Mouse (Mus musculus): ENCODE measurements around the gene Gse1. TPM values are rescaled to one million over a fixed set of nuclear protein-coding genes. Genes with fewer than 3 reads are reported as not detected.
A peak's percentile ranks its signal among the peaks of the same experiment; 100 is the strongest.

Gene Gse1
- polyA plus RNA-seq, 1 experiment from 2014 or later: 31.3 TPM

DNA sequence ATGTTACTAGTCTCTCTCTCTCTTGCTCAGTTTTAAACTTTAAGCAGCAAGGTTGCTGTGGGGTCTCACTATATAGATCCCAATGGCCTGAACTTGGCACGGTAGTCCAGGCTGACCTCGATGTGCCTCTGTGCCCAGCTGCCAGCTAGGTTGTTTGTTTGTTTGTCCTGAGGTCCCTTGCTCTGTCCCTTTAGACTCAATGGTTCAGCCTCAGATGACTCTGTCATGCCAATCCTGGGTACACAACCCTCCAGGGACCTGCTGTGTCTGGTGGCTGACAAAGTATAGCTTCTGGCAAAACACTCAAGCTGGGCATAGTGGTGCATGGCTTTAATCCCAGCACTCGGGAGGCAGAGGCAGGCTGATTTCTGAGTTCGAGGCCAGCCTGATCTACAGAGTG lies 20.2 kb downstream of the Gse1 start:
- 94% methylated on average over 4 of the region's 4 CpGs for WGBS
- Histone ChIP-seq H3K27me3 (no peaks in the 10 kb centered on the region), H3K4me1 (peaks cover 15% of the 10 kb centered on the region), H3K36me3 (no peaks in the 10 kb centered on the region), H3K4me3 (no peak overlapping the region), H3K9me3 (no peaks in the 10 kb centered on the region), H3K4me2 (replicated peaks) (no peak overlapping the region), H3K9ac (replicated peaks) (no peak overlapping the region), H3K27ac (replicated peaks) (no peak overlapping the region)
- ATAC-seq (replicated peaks): no peak

- Histone ChIP-seq H3K27me3 (no peaks in the 10 kb centered on the region), H3K9me3 (no peaks in the 10 kb centered on the region), H3K4me2 (replicated peaks) (no peak overlapping the region), H3K36me3 (no peaks in the 10 kb centered on the region), H3K9ac (replicated peaks) (no peak overlapping the region), H3K4me1 (peaks cover 15% of the 10 kb centered on the region), H3K27ac (replicated peaks) (no peak overlapping the region), H3K4me3 (no peak overlapping the region)
- no peak for ATAC-seq (replicated peaks)
- 77% methylated on average over 9 of the region's 9 CpGs for WGBS
Measured at GRCm38 (mm10) chr8:120249800-120250336, 21.6 kb downstream of the Gse1 start.

- Histone ChIP-seq H3K27ac (replicated peaks) (0 out of 2 replicates have a peak overlapping the region, but pooled peaks have one; percentile 38), H3K9ac (replicated peaks) (no peak overlapping the region), H3K9me3 (no peaks in the 10 kb centered on the region), H3K4me1 (peaks cover 15% of the 10 kb centered on the region), H3K36me3 (no peaks in the 10 kb centered on the region), H3K27me3 (no peaks in the 10 kb centered on the region), H3K4me2 (replicated peaks) (no peak overlapping the region), H3K4me3 (no peak overlapping the region)
- WGBS: 67% methylated on average over 16 of the region's 16 CpGs
- 0 out of 2 replicates have a peak, but pooled peaks have one; percentile 21 for ATAC-seq (replicated peaks)
Measured at GRCm38 (mm10) chr8:120250750-120251410, 22.6 kb downstream of the Gse1 start.

DNA sequence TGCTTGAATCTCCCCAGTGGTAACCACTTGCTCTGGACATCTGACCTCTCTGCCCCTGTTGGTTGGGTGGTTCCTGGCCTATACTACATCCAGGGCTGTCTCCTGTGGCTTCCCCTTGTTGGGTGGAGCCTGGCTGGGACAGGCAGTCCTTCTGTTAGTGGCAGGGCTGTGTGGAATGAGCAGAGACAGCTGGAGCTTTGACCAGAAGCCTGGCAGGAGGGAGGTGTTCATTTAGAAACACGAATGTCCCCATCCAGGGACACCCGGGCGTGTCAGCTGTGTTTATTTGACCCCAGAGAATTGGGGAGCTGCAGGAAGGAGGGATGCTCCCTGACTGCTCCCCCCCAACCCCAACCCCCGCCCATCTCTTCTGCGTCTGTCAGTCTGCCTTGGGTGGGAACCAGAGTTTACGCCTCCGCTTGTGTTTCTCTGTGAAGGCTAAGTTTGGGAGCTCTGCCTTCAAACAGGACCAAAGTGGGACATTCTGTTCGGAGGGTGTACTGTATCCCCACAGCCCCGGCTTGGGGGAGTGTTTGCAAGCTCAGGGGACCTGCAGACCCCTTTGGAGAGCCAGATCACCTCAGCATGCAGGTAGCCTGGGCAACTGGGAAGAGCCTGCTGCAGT lies 23.3 kb downstream of the Gse1 start:
- no peak for ATAC-seq (replicated peaks)
- 76% methylated on average over 9 of the region's 9 CpGs for WGBS

DNA sequence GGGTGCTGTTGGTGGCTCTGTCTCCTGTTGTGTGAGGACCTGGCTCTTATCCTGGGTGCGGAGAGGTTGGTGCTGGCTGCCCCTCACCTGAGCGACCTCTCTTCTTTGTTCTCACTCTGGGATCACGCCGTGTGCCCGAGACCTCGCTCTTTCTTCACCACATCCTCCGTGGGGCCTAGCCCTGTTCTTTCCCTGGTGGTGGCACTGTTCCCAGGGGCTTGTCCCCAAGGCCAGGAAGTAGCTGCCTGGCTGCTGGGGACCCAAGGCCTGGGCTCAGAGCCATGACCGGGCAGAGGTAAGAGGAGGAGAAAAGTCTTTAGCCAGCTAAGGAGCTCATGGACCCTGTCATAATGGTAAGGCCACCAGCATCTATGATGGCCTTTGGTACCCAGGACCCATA lies 25.4 kb downstream of the Gse1 start:
- Histone ChIP-seq H3K9ac (replicated peaks) (no peak overlapping the region), H3K36me3 (no peaks in the 10 kb centered on the region), H3K9me3 (no peaks in the 10 kb centered on the region), H3K4me2 (replicated peaks) (no peak overlapping the region), H3K4me1 (peaks cover 27% of the 10 kb centered on the region), H3K4me3 (no peak overlapping the region), H3K27me3 (no peaks in the 10 kb centered on the region), H3K27ac (replicated peaks) (no peak overlapping the region)
- no peak for ATAC-seq (replicated peaks)
- 82% methylated on average over 8 of the region's 8 CpGs for WGBS

More for the DNA sequence above, 23.3 kb downstream of the Gse1 start:
- 0 out of 2 replicates have a peak overlapping the region, but pooled peaks have one; percentile 38 for H3K27ac ChIP-seq (replicated peaks)
- no peak overlapping the region for H3K4me3 ChIP-seq
- H3K9ac ChIP-seq (replicated peaks): no peak overlapping the region
- peaks cover 15% of the 10 kb centered on the region for H3K4me1 ChIP-seq
- no peaks in the 10 kb centered on the region for H3K36me3 ChIP-seq
- H3K4me2 ChIP-seq (replicated peaks): no peak overlapping the region
- no peaks in the 10 kb centered on the region for H3K9me3 ChIP-seq
- H3K27me3 ChIP-seq: no peaks in the 10 kb centered on the region

DNA sequence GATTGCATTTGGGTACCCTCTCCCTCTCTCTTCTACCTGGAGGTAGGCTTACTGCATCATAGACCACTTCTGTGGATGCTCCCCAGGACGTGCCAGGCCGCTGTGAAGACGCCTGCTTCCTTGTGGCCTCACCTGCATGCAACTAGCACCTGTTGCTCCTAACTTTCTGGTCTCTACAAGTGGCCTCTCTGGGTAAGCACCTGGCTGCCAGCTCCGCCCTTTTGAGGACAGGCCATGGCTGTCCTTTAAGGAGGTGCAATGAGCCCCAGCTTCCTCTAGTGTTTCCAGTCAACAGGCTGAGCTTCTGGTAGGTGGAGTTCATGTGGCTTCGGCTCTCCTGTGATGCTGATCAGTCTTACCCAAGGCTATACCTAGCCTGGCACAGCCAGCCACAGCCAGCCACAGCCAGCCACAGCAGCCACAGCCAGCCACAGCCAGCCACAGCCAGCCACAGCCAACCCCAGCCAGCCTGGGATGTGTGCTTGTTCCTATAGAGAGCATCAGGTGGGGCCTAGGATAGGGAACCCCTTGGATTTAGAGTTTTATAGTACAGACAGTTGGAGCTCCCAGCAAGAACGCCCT lies 27.2 kb downstream of the Gse1 start:
- Histone ChIP-seq H3K27ac (replicated peaks) (no peak overlapping the region), H3K9ac (replicated peaks) (no peak overlapping the region), H3K4me3 (no peak overlapping the region), H3K9me3 (no peaks in the 10 kb centered on the region), H3K4me2 (replicated peaks) (no peak overlapping the region), H3K36me3 (no peaks in the 10 kb centered on the region), H3K27me3 (no peaks in the 10 kb centered on the region), H3K4me1 (peaks cover 27% of the 10 kb centered on the region)
- WGBS: 92% methylated on average over 6 of the region's 6 CpGs
- ATAC-seq (replicated peaks): no peak

DNA sequence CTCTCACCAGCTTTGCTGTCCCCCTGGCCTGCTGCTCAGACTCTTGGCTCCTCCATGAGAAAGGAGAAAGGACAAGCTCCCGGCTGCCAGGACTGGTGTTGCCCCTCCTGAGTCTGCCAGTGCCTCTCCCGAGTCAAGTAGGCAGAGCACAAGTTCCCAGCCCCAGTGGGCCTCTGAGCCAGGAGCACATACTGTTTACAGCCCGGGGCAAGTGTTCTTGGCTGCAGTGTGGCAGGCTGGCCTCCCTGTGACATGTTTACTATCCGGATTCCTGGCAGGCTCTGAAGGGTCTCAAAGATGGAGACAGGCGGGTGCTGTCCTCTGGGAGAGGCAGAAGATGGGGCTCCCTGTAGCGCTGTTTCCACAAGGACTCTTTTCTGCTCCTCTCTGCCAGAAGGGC lies 28.7 kb downstream of the Gse1 start:
- Histone ChIP-seq H3K4me3 (no peak overlapping the region), H3K9ac (replicated peaks) (no peak overlapping the region), H3K36me3 (no peaks in the 10 kb centered on the region), H3K9me3 (no peaks in the 10 kb centered on the region), H3K27ac (replicated peaks) (peak overlapping the region; percentile 44; the same call in 1 of the 2 replicates), H3K4me2 (replicated peaks) (no peak overlapping the region), H3K4me1 (peaks cover 25% of the 10 kb centered on the region), H3K27me3 (no peaks in the 10 kb centered on the region)
- WGBS: 28% methylated on average over 6 of the region's 6 CpGs
- ATAC-seq (replicated peaks): peak; percentile 54; the same call in 1 of the 2 replicates

DNA sequence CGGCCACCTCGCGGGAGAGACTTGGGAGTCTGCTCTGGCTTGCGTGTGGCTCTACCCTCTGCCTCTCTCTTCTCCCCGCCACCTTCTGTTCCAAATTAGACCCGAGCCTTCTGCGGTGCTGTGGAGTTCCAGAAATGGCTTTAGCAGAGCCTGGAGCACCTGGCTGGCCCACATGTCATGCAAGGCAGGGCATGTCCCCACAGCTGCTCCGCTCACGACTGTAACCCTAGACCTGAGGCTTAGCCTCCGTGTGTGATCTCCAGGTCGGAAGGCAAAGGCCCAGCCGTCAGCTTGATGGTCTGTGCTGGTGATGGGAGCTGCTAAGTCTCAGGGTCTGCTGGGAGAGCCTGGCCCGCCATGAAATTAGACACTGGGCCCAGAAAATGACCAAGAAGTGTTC lies 30.9 kb downstream of the Gse1 start:
- no peaks in the 10 kb centered on the region for H3K27me3 ChIP-seq
- no peak overlapping the region for H3K9ac ChIP-seq (replicated peaks)
- no peak overlapping the region for H3K27ac ChIP-seq (replicated peaks)
- no peaks in the 10 kb centered on the region for H3K9me3 ChIP-seq
- no peak for ATAC-seq (replicated peaks)
- no peaks in the 10 kb centered on the region for H3K36me3 ChIP-seq
- H3K4me1 ChIP-seq: peaks cover 30% of the 10 kb centered on the region
- 90% methylated on average over 13 of the region's 13 CpGs for WGBS
- no peak overlapping the region for H3K4me3 ChIP-seq
- no peak overlapping the region for H3K4me2 ChIP-seq (replicated peaks)

DNA sequence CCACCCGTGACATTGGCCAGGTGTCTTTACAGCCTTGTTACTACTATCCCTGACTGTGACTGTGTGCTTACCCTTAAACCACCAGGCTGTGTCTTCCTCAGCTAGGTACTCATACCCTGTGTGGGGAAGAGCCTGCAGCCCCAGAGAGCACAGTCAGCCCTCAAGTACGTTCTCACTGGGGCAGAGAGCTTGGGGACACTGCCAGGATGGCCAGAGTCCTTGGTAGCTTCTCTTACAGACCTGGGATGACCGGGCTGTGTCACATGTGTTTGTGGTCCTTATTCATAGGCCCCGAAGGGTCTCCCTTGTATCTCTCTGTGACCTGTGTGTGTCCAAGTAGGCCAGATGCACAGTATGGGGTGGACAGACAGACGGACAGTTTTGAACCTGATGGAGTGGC lies 32.4 kb downstream of the Gse1 start:
- Histone ChIP-seq H3K27ac (replicated peaks) (no peak overlapping the region), H3K27me3 (no peaks in the 10 kb centered on the region), H3K9ac (replicated peaks) (no peak overlapping the region), H3K4me3 (no peak overlapping the region), H3K4me2 (replicated peaks) (no peak overlapping the region), H3K9me3 (no peaks in the 10 kb centered on the region), H3K4me1 (peaks cover 44% of the 10 kb centered on the region), H3K36me3 (no peaks in the 10 kb centered on the region)
- no peak for ATAC-seq (replicated peaks)
- 82% methylated on average over 5 of the region's 5 CpGs for WGBS

GRCm38 (mm10) chr8:120261338-120262120 lies 33.3 kb downstream of the Gse1 start:
- Histone ChIP-seq H3K36me3 (no peaks in the 10 kb centered on the region), H3K9me3 (no peaks in the 10 kb centered on the region), H3K4me2 (replicated peaks) (no peak overlapping the region), H3K4me1 (peaks cover 52% of the 10 kb centered on the region), H3K9ac (replicated peaks) (no peak overlapping the region), H3K27me3 (no peaks in the 10 kb centered on the region), H3K27ac (replicated peaks) (no peak overlapping the region), H3K4me3 (no peak overlapping the region)
- 48% methylated on average over 21 of the region's 21 CpGs for WGBS
- no peak for ATAC-seq (replicated peaks)

DNA sequence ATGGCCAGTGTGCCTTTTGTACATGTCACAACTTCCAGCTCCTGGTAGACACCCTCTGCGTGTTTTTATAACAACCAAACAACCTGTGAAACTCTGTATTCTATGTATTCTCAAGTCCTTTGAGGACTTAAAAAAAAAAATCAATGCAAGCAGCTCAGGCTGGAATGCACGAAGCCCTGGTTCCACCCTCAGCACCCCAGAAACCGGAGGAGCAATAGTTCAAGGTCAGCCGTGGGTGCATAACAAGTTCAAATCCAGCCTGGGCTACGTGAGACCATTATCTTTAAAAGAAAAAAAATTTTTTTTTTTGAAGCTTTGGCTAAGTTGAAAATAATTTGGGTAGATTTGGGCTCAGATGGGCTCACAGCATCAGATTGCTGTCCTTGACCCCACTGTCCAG lies 35.6 kb downstream of the Gse1 start:
- Histone ChIP-seq H3K4me1 (peaks cover 59% of the 10 kb centered on the region), H3K4me3 (no peak overlapping the region), H3K36me3 (no peaks in the 10 kb centered on the region), H3K9ac (replicated peaks) (no peak overlapping the region), H3K27ac (replicated peaks) (0 out of 2 replicates have a peak overlapping the region, but pooled peaks have one; percentile 97), H3K4me2 (replicated peaks) (no peak overlapping the region), H3K9me3 (no peaks in the 10 kb centered on the region), H3K27me3 (no peaks in the 10 kb centered on the region)
- WGBS: 91% methylated on average over 5 of the region's 5 CpGs
- ATAC-seq (replicated peaks): no peak

Measured in forebrain, embryonic 15.5 days (tissue).